Mouse (Mus musculus) lung, adult 2 months (tissue): ENCODE results near the gene Cfap20. TPM values are rescaled to one million over a fixed set of nuclear protein-coding genes. Genes with fewer than 3 reads are reported as not detected.

Experiments used
- DNase-seq: peaks from one replicate; pipeline ENCODE4 v3.0.0; 2022
- H3K4me1 ChIP-seq: fragments of 200-500 bp; 2 replicates; pipeline ENCODE4 v1.6.1; 2011; ENCODE audit warnings: low read length; ENCODE audit not compliant: control insufficient read depth, insufficient read depth
- H3K4me3 ChIP-seq: fragments of 200-500 bp; replicated peaks from 2 replicates; pipeline ENCODE3; 2011; ENCODE audit warnings: low read depth, mild to moderate bottlenecking, control low read depth, low read length; ENCODE audit errors: extremely low read depth
- CTCF ChIP-seq: fragments of 200-500 bp; IDR thresholded peaks from 2 replicates; pipeline ENCODE4 v1.5.1; 2011; ENCODE audit warnings: mild to moderate bottlenecking, low read length, control low read depth; ENCODE audit not compliant: insufficient read depth
- POLR2A ChIP-seq: fragments of 200-500 bp; IDR thresholded peaks from 2 replicates; pipeline ENCODE4 v1.6.1; 2011; ENCODE audit warnings: low read depth, mild to moderate bottlenecking, control low read depth, low read length, borderline replicate concordance; ENCODE audit errors: extremely low read depth
- WGBS: fragments of 180-500 bp; shearing (Covaris S2); methylation state at CpG from one replicate; pipeline ENCODE4 v1.1.7; 2018; 5-methylcytosine and 5-hydroxymethylcytosine counted together
- polyA plus RNA-seq: library from polyadenylated mRNA; depleted of rRNA; stranded (reverse); fragments of >200 nt; gene quantifications from 2 replicates; pipeline ENCODE4 v1.2.3, GENCODE M21; 2012

Cfap20 gene
- polyA plus RNA-seq, 1 experiment, result 66.0 TPM

- 51% methylated on average over 7 of the region's 7 CpGs for WGBS
- Histone ChIP-seq H3K4me3 (no peak overlapping the region), H3K4me1 (peaks cover 18% of the 10 kb centered on the region)
- no peak for DNase-seq
- no peak for TF ChIP-seq POLR2A
- no peak for TF ChIP-seq CTCF
Measured at GRCm38 (mm10) chr8:95424682-95425081, 10.0 kb downstream of the Cfap20 start.

GRCm38 (mm10) chr8:95422193-95422810, 12.4 kb downstream of the Cfap20 start:
- Histone ChIP-seq H3K4me1 (peaks cover 4% of the 10 kb centered on the region), H3K4me3 (no peak overlapping the region)
- TF ChIP-seq POLR2A, result no peak
- no peak for TF ChIP-seq CTCF
- DNase-seq, result no peak
- WGBS, result 79% methylated on average over 14 of the region's 14 CpGs

- TF ChIP-seq POLR2A (no peak), CTCF (no peak)
- DNase-seq, result no peak
- WGBS, result 30% methylated on average over 10 of the region's 10 CpGs
- no peak overlapping the region for H3K4me3 ChIP-seq
- peaks cover 4% of the 10 kb centered on the region; the same call in 1 of the 2 replicates for H3K4me1 ChIP-seq
Measured at GRCm38 (mm10) chr8:95411309-95411972, 23.2 kb downstream of the Cfap20 start.

- 45% methylated on average over 5 of the region's 5 CpGs for WGBS
- H3K4me1 ChIP-seq, result peaks cover 4% of the 10 kb centered on the region; the same call in 1 of the 2 replicates
- no peak overlapping the region for H3K4me3 ChIP-seq
- TF ChIP-seq CTCF, result no peak
- TF ChIP-seq POLR2A, result no peak
- DNase-seq, result no peak
Measured at GRCm38 (mm10) chr8:95409518-95409917, 25.2 kb downstream of the Cfap20 start.

- no peak for DNase-seq
- H3K4me3 ChIP-seq, result no peak overlapping the region
- H3K4me1 ChIP-seq, result no peaks in the 10 kb centered on the region; the same call in 1 of the 2 replicates
- 69% methylated on average over 7 of the region's 7 CpGs for WGBS
- no peak for TF ChIP-seq POLR2A
- TF ChIP-seq CTCF, result no peak
Measured at GRCm38 (mm10) chr8:95401091-95401490, 33.6 kb downstream of the Cfap20 start.

GRCm38 (mm10) chr8:95399131-95399530, 35.5 kb downstream of the Cfap20 start:
- DNase-seq, result no peak
- WGBS, result 82% methylated on average over 9 of the region's 9 CpGs
- H3K4me3 ChIP-seq, result no peak overlapping the region
- peaks cover 7% of the 10 kb centered on the region for H3K4me1 ChIP-seq
- no peak for TF ChIP-seq CTCF

GRCm38 (mm10) chr8:95397201-95397600, 37.5 kb downstream of the Cfap20 start:
- 64% methylated on average over 5 of the region's 5 CpGs for WGBS
- H3K4me3 ChIP-seq, result no peak overlapping the region
- TF ChIP-seq CTCF, result no peak
- TF ChIP-seq POLR2A, result no peak
- no peak for DNase-seq
- H3K4me1 ChIP-seq, result peaks cover 14% of the 10 kb centered on the region

GRCm38 (mm10) chr8:95396752-95397151, 37.9 kb downstream of the Cfap20 start:
- H3K4me1 ChIP-seq, result peaks cover 17% of the 10 kb centered on the region
- TF ChIP-seq CTCF, result no peak
- TF ChIP-seq POLR2A, result no peak
- DNase-seq, result no peak
- 57% methylated on average over 11 of the region's 11 CpGs for WGBS
- H3K4me3 ChIP-seq, result no peak overlapping the region

- no peak for DNase-seq
- 29% methylated on average over 8 of the region's 8 CpGs for WGBS
- H3K4me3 ChIP-seq, result no peak overlapping the region
- TF ChIP-seq POLR2A (no peak), CTCF (no peak)
- peaks cover 21% of the 10 kb centered on the region for H3K4me1 ChIP-seq
Measured at GRCm38 (mm10) chr8:95395186-95395918, 39.3 kb downstream of the Cfap20 start.

GRCm38 (mm10) chr8:95392604-95393003, 42.1 kb downstream of the Cfap20 start:
- DNase-seq, result no peak
- 42% methylated on average over 5 of the region's 5 CpGs for WGBS
- H3K4me3 ChIP-seq, result no peak overlapping the region
- no peak for TF ChIP-seq POLR2A
- peaks cover 21% of the 10 kb centered on the region for H3K4me1 ChIP-seq
